In the genomic region with DNA sequence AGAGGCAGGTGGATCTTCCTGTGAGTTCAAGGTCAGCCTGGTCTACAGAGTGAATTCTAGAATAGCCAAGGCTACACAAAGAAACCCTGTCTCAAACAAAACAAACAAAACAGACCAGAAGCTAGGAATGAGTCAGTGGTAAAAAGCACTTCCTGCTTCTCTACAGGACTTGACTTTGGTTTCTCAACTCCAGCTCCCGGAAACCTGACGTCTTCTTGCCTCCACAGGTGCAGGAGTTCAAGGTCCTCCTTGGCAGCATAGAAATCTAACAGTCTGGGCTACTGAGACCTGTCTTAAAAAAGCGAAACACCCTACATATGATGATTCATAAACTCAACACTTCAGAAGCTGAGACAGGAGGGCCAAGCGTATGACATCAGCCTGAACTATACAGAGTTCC, we compare ENCODE assay signal across 12 mouse cellular contexts. TPM values are rescaled to one million over a fixed set of nuclear protein-coding genes. Genes with fewer than 3 reads are reported as not detected.
DNase-seq lines count a peak whose midpoint lies in the region; ATAC-seq and TF ChIP-seq lines count a peak whose summit lies in the region.
"Had no signal": no experiment of that assay in that cellular context is flagged by ENCODE, and none has a peak within 500 bp of the region (broad histone marks: within the 10 kb centered on the region; RNA-seq: fewer than 3 reads in every experiment).

No protein-coding gene starts in this region.

- H3K27me3 ChIP-seq in embryonic facial prominence, embryonic 15.5 days: no peaks in the 10 kb centered on the region
- H3K27me3 ChIP-seq in midbrain, postnatal 0 days (ENCODE audit: insufficient read depth, low read length): no peaks in the 10 kb centered on the region
- H3K27me3 ChIP-seq in forebrain, embryonic 11.5 days (ENCODE audit: control insufficient read depth, insufficient read depth, low read length): no peaks in the 10 kb centered on the region
- H3K27me3 ChIP-seq: neural tube, embryonic 12.5 days had no signal

- no peak for TF ChIP-seq CTCF in midbrain, postnatal 0 days (IDR thresholded peaks at IDR 0.05)

- no peak overlapping the region for H3K4me2 ChIP-seq in embryonic facial prominence, embryonic 15.5 days (replicated peaks)
- H3K4me2 ChIP-seq in midbrain, postnatal 0 days (ENCODE audit: low read depth, low read length, poor library complexity, severe bottlenecking): no peak overlapping the region
- H3K4me2 ChIP-seq in forebrain, embryonic 11.5 days (ENCODE audit: low read depth, low read length, severe bottlenecking): no peak overlapping the region
- H3K4me2 ChIP-seq: neural tube, embryonic 12.5 days had no signal

- peaks cover 25% of the 10 kb centered on the region for H3K4me1 ChIP-seq in embryonic facial prominence, embryonic 15.5 days
- H3K4me1 ChIP-seq in midbrain, postnatal 0 days (ENCODE audit: insufficient read depth, low read length): no peaks in the 10 kb centered on the region
- no peaks in the 10 kb centered on the region for H3K4me1 ChIP-seq in forebrain, embryonic 11.5 days (replicated peaks; ENCODE audit: control insufficient read depth, insufficient read depth, low read length)
- H3K4me1 ChIP-seq: neural tube, embryonic 12.5 days had no signal

- no peaks in the 10 kb centered on the region for H3K36me3 ChIP-seq in embryonic facial prominence, embryonic 15.5 days
- no peaks in the 10 kb centered on the region for H3K36me3 ChIP-seq in midbrain, postnatal 0 days (ENCODE audit: insufficient read depth, low read length)
- H3K36me3 ChIP-seq in forebrain, embryonic 11.5 days (ENCODE audit: control insufficient read depth, insufficient read depth, low read length): no peaks in the 10 kb centered on the region
- H3K36me3 ChIP-seq: neural tube, embryonic 12.5 days had no signal

- peak; percentile 25 for DNase-seq in adrenal gland, adult 2 months
- no peak for DNase-seq in adrenal gland, postnatal 10 days
- DNase-seq in 3T3-L1 (ENCODE audit: low read depth, low spot score): peak; percentile 54
- peak; percentile 75 for DNase-seq in naive thymus-derived CD4-positive, alpha-beta T cell, adult 2 months (ENCODE audit: low read depth)
- DNase-seq in gastrocnemius, adult 8-10 months (ENCODE audit: low spot score in 2 of 2): no peak
- DNase-seq in midbrain, postnatal 0 days (ENCODE audit: low spot score): no peak
- no peak for DNase-seq in forebrain, embryonic 11.5 days (ENCODE audit: low spot score)
- DNase-seq: cerebellum, adult 8-10 months; gastrocnemius, postnatal 25 days; lung, postnatal 14 days had no signal

- ATAC-seq in embryonic facial prominence, embryonic 15.5 days (ENCODE audit: insufficient number of reproducible peaks, low FRiP score, low TSS enrichment, low read depth): no peak
- ATAC-seq in midbrain, postnatal 0 days (ENCODE audit: low FRiP score): no peak
- no peak for ATAC-seq in forebrain, embryonic 11.5 days (replicated peaks; ENCODE audit: low FRiP score)

- no peaks in the 10 kb centered on the region for H3K9me3 ChIP-seq in embryonic facial prominence, embryonic 15.5 days (replicated peaks)
- H3K9me3 ChIP-seq in midbrain, postnatal 0 days (ENCODE audit: low read length): no peaks in the 10 kb centered on the region
- no peaks in the 10 kb centered on the region for H3K9me3 ChIP-seq in forebrain, embryonic 11.5 days (ENCODE audit: control insufficient read depth, low read length)
- H3K9me3 ChIP-seq: neural tube, embryonic 12.5 days had no signal

- H3K4me3 ChIP-seq in embryonic facial prominence, embryonic 15.5 days (replicated peaks): no peak overlapping the region
- no peak overlapping the region for H3K4me3 ChIP-seq in midbrain, postnatal 0 days (ENCODE audit: low read depth, low read length)
- H3K4me3 ChIP-seq in forebrain, embryonic 11.5 days (ENCODE audit: low read depth, low read length): no peak overlapping the region
- H3K4me3 ChIP-seq: neural tube, embryonic 12.5 days had no signal

- H3K9ac ChIP-seq in embryonic facial prominence, embryonic 15.5 days: no peak overlapping the region
- no peak overlapping the region for H3K9ac ChIP-seq in midbrain, postnatal 0 days (replicated peaks; ENCODE audit: low read length, poor library complexity, severe bottlenecking)
- H3K9ac ChIP-seq in forebrain, embryonic 11.5 days (ENCODE audit: low read length): no peak overlapping the region
- H3K9ac ChIP-seq: neural tube, embryonic 12.5 days had no signal

- 66% methylated on average over 4 of the region's 4 CpGs for WGBS in embryonic facial prominence, embryonic 15.5 days
- 86% methylated on average over 4 of the region's 4 CpGs for WGBS in midbrain, postnatal 0 days
- WGBS in forebrain, embryonic 11.5 days: 90% methylated on average over 4 of the region's 4 CpGs

- 0 out of 2 replicates have a peak overlapping the region, but pooled peaks have one; percentile 56 for H3K27ac ChIP-seq in embryonic facial prominence, embryonic 15.5 days (replicated peaks)
- no peak overlapping the region for H3K27ac ChIP-seq in midbrain, postnatal 0 days (ENCODE audit: low read depth, low read length)
- no peak overlapping the region for H3K27ac ChIP-seq in forebrain, embryonic 11.5 days (ENCODE audit: low read depth, low read length)
- H3K27ac ChIP-seq: neural tube, embryonic 12.5 days had no signal

RNA-seq across cellular contexts. Expression of a gene that starts 39.2 kb away (rescaled TPM):
- total RNA-seq in adrenal gland, adult 2 months (2021): 10 to 100 TPM; 42.1 to 47.0 TPM
- polyA plus RNA-seq in adrenal gland, adult 2 months (2012; rRNA removed): 16.3 and 18.8 TPM in 2 replicates
- total RNA-seq in adrenal gland, postnatal 10 days (2021): 10 to 100 TPM; 32.3 to 32.4 TPM
- polyA plus RNA-seq in embryonic facial prominence, embryonic 15.5 days (2015; fragmentation: Nextera tagmentation; extraction: Ambion mirVana): 40.3 and 41.3 TPM in 2 replicates
- total RNA-seq in gastrocnemius, adult 8-10 months (2022): 10 to 100 TPM; 13.9 to 15.2 (median 15.1) TPM
- total RNA-seq in midbrain, postnatal 0 days (2014; rRNA removed): 29.3 and 30.5 TPM in 2 replicates
- polyA plus RNA-seq in midbrain, postnatal 0 days (2015; fragmentation: Nextera tagmentation; extraction: Ambion mirVana): 51.0 and 53.3 TPM in 2 replicates
- 48.3 and 50.8 TPM in 2 replicates for polyA plus RNA-seq in forebrain, embryonic 11.5 days (2014; fragmentation: Nextera tagmentation; extraction: Ambion mirVana)

Comparison
In these comparisons a context has a peak if more than half of its experiments do, and no peak if none do; other contexts are left out.
1. DNase-seq: peak in adrenal gland, adult 2 months (single experiment), 3T3-L1 (single experiment) and naive thymus-derived CD4-positive, alpha-beta T cell, adult 2 months (single experiment); none in adrenal gland, postnatal 10 days (single experiment), gastrocnemius, adult 8-10 months (0 of 2), midbrain, postnatal 0 days (single experiment) and forebrain, embryonic 11.5 days (single experiment).